Mouse (Mus musculus) layer of hippocampus, postnatal 25 days (tissue): Measurements from ENCODE around the gene Oas1f. TPM values are rescaled to one million over a fixed set of nuclear protein-coding genes. Genes with fewer than 3 reads are reported as not detected.
"Not testable (repeated sequence)": the region's sequence is repeated elsewhere in the genome, so short reads cannot be mapped to it uniquely, and the experiment has no call there.

Source experiments
- DNase-seq, 2 experiments: peaks; one replicate each; pipeline ENCODE4 v3.0.0; 2022; ENCODE audit warnings: mixed read lengths in 2 of 2, low spot score in 1 of 2; ENCODE audit errors: extremely low spot score in 1 of 2
- microRNA-seq, 2 experiments: library from miRNA; unstranded; fragments of <30 nt; microRNA quantifications; one replicate each; pipeline ENCODE4 v1.2.0; 2021
- total RNA-seq, 2 experiments: library from RNA; stranded (reverse); gene quantifications; 2 replicates each; pipeline ENCODE4 v1.2.3; 2021

Gene Oas1f
- total RNA-seq, 2 experiments from 2014 or later: not detected

DNA sequence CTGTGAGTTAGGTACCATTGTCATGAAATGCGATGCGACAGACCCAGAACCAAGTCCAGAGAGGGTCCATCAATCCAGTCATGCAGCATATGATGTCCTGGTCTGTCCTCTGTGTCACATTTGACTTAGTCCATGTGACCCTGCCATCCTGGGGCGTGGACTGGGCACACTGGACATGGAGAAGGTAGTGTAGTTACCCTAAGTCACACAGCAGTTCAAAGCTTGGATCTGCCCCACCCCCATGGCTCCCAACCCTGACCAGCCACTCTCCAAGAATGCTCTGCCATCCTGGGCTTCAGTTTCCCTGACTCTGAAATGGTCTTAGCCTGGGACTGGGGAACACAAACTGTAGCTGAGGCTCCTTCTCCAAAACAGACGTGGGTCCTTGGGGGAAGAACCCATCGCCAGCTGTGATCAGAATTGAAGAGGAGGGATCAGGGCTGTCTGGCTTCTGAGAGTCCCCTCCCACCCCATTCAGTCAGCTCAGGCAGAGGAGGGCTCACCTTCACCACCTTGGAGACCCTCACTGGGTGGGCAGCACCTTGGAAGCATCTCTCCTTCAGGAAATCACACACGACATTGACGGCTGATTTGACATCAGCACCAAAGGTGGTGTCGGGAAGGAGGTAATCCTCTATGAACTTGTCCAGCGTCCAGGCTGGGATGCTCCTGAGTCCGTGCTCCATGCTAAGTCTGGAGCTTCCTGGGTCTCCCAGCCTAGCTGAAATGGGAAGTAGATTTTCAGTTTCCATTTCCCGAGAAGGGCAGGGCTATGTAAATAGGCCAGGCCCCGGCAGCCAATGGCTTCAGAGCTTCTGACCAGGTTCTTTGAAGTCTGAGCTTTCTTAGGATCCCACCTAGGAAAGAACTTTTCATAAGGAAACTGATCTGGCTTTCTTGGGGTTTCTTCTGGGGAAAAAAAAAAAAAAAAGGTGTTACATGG, 59.9 kb downstream of the Oas1f start, which contains the start of gene Oas1a:
TSS of gene Oas1a (minus strand) at position 731 of the 943 bp plus-strand sequence.
- not testable (repeated sequence) for DNase-seq

Small RNAs within 50 kb of the gene (microRNA-seq; reads per million reads assigned to microRNA genes)
- gene Gm22907: 0 reads per million in 2 experiments

Other genes starting within 250 kb of the Oas1f start
- 10 to 100 TPM; 23.9 to 25.5 TPM for gene Rita1, start 234.8 kb upstream of the Oas1f start, total RNA-seq
- gene Ddx54, start 234.6 kb upstream of the Oas1f start, total RNA-seq: 10 to 100 TPM; 40.7 to 42.5 TPM
- under 1 TPM; 0.39 to 0.42 TPM for gene Cfap73, start 213.1 kb upstream of the Oas1f start, total RNA-seq
- gene Rasal1, start 198.6 kb upstream of the Oas1f start, total RNA-seq: 100 to 1,000 TPM in 1 of 2 experiments, 10 to 100 TPM in 1; 92.7 to 100 TPM
- 10 to 100 TPM; 67.2 to 78.5 TPM for gene Dtx1, start 135.4 kb upstream of the Oas1f start, total RNA-seq
- gene Oas2, start 97.5 kb upstream of the Oas1f start, total RNA-seq: under 1 TPM in 1 of 2 experiments, not detected in 1; 0.10 TPM
- gene Oas3, start 69.7 kb upstream of the Oas1f start, total RNA-seq: not detected
- gene Oas1e, start 51.8 kb upstream of the Oas1f start, total RNA-seq: not detected
- gene Oas1c, start 34.9 kb upstream of the Oas1f start, total RNA-seq: 1 to 10 TPM in 1 of 2 experiments, under 1 TPM in 1; 0.81 to 1.3 TPM
- not detected for gene Oas1h, start 14.1 kb downstream of the Oas1f start, total RNA-seq
- not detected for gene Oas1g, start 40.2 kb downstream of the Oas1f start, total RNA-seq
- gene Oas1a, start 60.2 kb downstream of the Oas1f start, total RNA-seq: under 1 TPM; 0.26 to 0.27 TPM
- not detected for gene Oas1d, start 67.2 kb downstream of the Oas1f start, total RNA-seq
- 100 to 1,000 TPM; 203 to 233 TPM for gene Rph3a, start 162.7 kb downstream of the Oas1f start, total RNA-seq